Mouse (Mus musculus) right cerebral cortex, postnatal 14 days (tissue): ENCODE measurements around the gene Serinc2.

Experiments
- DNase-seq: peaks from one replicate; pipeline ENCODE4 v3.0.0; 2022

Gene Serinc2

DNA sequence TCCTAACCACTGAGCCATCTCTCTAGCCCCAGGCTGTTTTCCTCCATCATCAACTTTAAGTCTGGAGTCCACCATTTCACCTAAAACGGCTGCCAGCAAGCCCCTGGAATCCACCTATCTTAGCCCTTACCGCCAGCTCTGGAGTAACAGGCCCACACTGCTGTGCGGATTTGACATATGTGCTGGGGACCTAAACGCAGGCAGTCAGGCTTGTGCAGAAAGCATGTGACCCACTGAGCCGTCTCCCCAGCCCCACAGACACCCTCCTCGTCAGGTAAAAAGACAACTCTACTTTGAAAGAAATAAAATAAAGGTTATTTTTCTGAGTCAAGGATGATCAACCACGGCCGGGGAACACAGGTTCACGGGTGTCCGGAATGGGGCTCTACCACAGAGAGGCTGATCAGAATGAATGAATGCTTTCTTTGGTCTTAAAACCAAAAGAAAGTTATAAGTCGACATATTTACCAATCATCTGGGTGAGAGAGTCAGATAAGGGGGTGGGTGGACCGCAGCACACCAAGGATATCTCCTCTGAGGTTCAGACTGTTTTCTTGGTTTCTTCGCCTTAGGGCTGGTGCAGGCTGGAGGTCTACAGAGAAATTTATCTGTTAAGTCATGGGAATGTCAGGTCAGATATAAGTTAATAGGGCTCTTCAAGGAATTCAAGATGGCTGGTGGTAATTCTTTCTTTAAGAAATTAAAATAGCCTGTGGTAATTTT lies 17.4 kb upstream of the Serinc2 start:
- DNase-seq, result no peak

DNA sequence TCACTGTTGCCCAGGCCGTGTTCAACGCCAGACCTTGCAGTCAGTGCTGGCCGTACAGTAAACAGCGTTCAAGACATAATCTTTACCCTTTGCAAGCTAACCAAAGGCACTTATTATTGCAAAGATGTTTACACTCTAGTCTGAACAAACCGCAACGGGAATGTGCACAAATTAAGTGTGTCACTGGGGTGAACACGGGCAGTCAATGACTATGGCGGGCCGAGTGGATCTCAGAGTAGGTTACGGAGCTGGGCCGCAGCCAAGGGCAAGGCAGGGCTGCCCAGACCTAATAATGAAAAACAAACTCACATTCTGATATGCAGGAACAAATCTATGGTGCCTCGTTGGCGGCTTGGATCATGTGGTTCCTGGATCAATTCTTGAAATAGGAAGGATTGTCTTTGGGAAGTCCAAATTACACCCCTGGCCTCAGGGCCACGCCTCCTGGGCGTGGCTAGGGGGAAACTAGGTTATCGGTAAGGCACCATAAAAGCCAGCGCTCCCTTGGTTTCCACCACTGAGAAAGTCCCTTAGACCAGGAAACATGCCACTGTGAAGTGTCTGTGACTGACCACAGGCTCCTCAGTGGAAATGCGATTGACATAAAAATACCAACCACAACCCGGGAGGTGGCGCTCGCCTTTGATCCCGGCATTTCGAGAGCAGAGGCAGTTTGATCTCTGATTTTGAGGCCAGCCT lies 16.2 kb upstream of the Serinc2 start:
- DNase-seq, result no peak

DNA sequence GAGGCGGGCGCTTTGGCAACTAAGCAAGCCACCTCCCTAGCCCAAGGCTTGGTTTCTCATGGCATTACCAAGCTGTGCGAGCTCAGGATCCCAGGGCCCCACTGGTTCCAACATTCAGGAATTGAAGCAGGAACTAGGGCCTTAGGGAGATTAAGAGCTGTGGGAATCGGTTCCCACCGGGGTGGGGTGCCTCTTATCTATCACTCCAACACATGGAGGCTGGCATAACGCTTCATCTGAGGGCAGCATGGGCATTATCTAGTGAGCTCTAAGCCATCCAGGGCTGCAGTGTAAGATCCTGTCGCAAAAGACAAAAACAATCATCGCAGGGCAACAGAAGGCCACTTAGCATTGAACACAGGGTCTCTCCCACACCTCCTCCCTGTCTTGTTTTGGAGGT lies 15.5 kb upstream of the Serinc2 start:
- no peak for DNase-seq

DNA sequence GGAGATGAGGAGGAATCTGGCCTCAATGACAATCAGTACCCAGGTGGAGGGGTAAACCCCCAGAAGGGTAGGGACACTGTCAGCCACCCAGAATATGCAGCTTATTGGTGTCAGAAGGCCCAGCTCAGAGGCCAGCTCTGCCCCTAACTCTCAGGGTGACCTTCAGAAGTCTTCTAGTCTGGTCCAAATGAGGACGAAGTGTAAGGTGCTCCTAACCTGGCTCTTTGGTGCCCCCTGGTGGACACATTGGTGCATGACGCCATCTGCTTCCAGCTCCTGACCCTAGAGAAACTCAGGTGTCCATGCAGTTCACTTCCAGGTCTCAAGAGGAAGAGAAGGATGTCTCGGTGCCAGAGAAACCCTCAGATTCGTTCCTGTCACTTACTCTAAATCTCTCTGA lies 13.3 kb upstream of the Serinc2 start:
- DNase-seq, result peak; percentile 68

DNA sequence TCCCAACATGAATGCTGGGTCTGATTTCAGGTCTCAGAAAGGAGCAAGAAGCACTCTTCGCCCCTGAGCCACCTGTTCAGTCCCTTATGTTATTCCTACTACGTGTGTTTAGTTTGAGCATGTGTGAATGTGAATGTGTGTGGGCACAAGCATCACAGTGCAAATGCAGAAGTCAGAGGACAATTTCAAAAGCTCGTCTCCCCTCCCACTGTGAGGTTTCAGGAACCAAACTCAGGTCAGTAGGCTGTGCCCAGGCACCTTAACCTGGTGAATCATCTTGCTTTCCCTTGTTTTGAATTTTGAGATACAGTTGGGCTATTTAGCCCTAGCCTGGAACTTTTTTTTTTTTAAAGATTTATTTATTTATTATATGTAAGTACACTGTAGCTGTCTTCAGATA lies 10.8 kb upstream of the Serinc2 start:
- no peak for DNase-seq

DNA sequence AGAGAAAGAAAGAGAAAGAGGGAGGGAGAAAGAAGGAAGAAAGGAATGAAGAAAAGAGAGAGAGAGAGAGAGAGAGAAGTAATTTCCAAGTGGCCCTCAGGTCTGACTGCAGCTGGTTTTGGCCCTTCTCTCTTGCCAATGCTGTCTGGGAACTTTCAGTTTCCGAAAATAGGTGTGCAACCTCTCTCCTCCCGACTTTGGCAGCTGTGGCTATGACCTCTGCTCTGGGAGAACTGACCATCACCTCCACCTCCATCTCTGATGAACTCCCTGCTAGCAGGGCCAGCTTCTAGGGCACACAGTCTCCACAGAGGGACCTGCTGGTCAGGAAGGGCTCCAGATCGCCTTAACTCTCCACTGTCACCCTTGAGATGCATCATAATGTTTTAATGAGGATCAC lies 7.5 kb upstream of the Serinc2 start:
- no peak for DNase-seq

DNA sequence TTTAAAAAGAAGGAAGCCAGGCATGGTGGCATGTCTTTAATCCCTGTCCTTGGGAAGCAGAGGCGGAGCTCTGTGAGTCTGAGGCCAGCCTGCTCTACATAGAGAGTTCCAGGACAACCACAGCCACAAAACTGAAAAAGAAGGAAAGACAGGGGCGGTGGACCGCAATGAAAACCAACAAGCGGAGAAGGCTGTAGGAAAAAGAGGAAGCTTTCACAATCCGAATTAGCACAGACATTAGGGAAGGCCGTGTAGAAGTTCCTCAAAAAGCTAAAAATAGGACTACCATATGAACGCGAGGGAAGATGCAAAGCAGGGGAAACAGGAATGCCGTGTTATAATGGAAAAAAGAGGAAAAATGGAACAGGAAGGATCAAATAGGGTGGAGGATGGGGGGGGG lies 4.8 kb upstream of the Serinc2 start:
- no peak for DNase-seq

DNA sequence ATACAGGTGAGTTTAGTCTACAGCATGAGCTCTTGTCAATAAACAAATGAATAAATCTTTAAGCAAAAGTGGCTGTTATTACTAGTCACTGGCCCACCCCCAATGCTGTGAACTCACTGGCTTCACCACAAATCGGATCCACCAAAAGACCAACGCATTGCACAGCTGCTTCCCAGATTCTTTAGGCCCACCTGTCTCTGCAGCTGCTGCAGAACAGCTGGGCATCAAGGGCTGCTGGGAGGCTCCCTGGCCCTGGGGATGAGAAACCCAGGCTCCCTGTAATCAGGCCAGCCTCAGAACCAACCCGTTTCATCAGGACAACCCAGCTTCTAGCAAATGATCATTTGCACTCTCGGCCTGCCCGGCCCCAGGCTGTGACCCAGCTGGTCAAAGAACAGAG lies 3.9 kb upstream of the Serinc2 start:
- no peak for DNase-seq

DNA sequence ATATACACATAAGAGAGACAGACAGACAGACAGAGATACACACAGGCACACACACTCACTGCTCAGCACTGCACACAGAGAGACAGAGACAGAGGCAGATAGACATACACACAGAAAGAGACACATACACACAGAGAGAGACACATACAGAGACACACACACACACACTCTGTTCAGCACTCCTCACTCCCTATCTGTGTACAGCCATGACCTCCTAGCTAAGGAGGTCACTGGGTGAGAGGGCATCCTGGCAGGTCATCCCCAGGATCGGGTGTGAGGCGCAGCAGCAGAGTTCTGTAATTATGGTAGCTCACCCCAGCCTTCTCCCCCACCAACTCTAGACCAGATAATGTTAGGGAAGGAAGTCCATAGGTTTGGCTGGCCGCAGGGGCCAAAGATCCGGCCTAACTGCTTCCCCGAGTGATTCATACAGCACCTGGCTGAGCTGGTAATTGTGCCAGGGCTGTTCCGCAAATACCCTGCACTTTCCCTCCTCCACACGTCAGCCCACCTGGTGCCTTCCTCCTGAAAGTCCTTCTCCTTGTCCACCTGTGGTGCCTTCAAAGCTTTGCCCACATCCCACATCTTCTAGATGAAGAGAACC lies 2.3 kb downstream of the Serinc2 start:
- no peak for DNase-seq

DNA sequence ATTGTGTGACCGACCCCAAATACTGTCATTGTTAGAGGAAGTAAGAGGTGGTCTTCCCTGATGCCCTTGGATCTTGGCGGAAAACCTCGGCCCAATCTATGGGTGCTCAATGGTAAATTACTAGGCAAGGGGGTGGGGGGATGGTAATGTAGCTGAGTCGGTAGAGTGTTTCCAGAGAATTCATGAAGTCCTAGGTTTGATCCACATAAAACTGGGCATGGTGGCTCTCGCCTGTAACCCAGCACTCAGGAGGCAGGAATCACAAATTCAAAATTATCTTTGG lies 3.2 kb downstream of the Serinc2 start:
- no peak for DNase-seq

DNA sequence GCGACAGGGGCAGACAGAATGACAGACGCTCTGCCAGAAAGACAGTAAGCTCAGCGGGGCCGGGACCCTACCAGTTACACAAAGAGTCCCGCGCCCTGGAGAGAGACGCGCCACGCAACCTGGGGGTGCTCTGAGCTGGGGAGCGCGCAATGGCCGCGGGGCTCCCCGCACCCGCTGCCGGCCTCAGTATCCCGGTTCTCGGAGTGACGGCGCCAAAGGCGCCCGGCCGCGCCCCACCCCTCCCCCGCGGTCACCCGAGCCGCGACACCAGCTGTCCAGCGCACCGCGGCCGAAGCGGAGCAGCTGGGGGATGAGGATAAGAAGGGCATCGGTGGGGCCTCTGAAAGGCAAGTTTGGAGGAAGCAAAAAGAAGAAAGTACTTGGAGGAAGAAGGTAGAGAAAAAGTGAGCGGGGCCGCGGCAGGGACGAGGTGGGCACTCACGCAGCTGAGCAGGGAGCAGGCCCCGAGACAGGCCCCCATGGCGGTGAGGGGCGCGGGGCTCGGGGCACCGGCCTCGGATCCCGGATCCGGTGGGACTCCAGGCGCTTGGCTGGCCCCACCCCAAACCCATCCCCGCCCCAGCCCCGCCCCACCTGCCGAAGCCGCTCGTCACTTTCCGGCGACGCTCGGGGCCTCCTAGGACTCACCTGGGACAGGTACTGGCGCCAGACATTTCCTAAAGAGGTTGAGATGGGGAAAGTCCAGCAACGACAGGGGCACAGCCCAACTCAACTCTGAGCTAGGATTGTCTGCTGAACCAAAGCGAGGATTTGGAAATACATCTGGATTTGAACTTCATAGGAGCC lies 3.8 kb downstream of the Serinc2 start:
- no peak for DNase-seq

DNA sequence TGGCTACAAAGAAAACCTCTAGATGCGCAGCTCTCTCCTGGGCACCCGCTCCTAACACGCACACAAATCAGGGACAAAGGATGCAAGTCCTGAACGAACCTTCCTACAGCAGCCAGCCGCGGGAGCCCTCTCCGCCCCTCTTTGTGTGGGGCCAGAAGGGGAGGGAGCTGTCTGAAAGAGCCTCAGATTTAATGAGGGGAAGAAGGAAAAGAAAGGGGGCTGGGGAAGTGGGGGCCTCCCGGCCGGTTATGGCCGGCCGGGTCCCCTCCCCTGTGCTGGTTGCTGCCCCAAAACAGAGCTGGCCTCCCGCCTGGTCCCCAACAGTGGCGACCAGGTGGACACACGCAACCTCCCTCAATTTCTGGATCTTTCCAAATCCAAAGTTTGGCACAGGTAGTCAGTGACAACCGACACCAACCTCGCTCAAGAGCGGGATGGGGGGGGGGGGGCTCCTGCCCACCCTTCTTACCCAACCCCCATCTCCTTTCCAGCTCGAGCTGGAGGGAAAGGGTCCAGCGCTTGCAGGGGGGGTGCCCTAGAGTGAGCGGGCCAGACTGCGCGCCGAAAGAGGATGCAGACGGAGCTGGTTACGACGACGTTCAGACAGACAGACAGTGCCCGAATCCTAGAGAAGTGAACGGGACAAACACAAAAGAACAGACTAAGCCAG lies 4.5 kb downstream of the Serinc2 start:
- no peak for DNase-seq

DNA sequence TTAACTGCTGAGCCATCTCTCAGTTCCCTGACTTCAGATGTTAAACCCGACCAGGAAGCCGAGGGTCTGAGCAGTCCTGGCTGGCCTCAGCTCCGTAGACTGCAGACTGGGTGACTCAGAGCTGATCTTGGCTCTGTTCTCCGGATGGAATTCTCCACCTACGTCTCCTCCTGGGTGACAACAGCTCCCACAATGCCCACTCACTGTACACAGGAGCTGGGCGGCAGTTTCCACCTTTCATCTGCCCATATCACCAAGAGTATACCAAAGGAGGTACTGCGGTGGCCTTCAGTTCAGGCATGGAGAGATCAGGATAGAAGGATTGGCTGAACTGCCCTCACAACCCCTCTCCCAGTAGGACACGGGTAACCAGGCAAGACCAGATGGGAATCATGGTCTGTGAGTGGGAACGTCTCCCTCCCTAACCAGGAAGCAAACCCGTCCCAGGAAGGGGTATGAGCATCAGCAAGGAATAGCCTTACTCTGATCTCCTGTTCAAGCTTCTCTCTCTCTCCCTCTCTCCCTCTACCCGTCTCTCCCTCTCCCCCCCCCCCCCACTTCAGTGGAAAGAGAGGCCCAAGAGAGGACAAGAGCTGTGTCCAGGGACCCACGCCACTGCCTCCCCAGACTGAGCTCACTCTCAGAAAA lies 5.2 kb downstream of the Serinc2 start:
- DNase-seq, result peak; percentile 19

DNA sequence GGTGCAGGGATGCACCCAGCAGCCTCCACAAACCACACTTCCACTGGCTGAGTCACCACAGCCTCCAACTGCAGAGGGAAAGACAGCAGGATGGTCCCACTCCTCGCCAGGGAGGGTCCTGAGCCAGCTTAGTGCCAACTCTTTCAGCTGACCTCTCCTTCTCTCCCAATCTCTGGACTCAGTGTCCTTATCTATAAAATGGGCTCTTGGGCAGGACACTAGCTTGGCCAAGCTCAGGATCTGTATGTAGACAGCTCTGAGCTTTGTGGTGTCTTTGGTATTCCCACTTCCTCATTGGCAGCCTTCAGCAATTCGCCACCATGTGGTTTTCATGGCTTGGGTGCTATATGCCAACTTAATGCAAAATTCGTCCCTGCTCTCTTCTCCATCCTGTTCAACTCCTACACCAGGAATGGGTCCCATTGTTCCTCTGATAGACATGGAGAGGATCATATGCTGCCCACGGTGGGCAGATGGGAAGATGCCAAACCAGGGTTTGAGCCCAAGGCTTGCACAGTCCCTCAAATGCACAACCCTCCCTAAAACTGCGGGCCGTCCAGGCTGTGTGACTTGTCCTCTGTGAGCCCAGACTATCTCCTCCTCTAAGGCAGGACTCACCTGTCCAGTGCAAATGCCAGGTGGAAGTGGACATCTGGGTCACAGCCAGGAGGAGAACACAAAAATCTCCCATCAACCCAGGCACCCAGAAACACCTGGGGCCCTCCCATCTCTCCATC lies 8.2 kb downstream of the Serinc2 start:
- DNase-seq, result no peak

DNA sequence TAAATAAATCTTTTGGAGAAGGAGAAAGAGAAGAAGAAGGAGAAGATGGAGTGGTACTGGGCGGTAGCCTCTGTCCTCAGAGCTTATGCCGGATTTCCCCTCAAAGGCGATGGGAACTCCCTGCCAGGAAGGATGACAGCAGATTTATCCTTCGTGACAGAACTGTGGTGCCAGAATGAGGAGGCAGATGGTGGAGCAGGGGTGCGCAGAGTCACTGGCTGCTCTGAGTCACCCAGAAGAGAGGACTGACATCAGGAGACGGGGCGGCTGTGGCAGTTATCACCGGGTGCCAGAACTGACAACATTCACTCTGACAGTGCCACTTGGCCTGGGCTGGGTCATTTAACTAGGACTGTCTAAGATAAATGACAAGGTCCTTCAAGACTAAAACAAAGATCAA lies 8.9 kb downstream of the Serinc2 start:
- peak; percentile 55 for DNase-seq

DNA sequence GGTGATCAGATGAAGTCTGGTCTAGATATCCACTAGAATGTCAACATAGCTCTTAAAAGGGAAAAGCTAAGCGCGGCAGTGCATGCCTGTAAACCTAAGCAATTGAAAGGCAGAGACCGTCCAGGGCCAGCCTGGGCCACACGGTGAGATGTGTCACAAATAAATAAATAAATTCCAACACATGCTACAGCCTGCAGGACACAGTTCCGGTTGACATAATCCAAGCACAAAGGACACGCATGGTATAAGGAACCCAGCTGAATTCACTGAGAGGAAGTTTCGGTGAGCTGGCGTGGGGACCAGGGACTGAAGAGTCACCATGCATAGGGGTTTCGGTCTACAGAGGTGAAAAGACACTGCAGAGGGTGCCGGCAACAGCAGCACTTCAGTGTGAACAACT lies 10.3 kb downstream of the Serinc2 start:
- no peak for DNase-seq

DNA sequence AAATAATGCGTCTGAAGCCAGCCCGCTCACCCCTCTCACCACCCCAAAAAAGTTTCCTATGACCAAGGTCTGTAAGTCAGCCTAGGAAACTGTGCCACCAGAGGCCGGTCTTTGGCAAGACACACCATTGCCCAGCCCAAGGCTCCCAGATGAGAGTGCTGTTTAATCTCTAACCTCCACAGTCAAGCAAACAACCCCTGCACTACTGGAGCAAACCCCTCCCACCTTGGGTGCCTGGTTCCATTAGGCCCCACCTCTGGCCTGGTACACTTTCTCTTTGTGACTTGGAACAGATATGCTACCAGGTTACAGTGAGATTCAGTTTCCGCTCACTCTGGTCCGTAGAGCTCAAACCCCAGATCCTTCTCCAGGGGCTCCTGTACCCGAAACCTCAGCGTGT lies 11.9 kb downstream of the Serinc2 start:
- DNase-seq, result no peak

DNA sequence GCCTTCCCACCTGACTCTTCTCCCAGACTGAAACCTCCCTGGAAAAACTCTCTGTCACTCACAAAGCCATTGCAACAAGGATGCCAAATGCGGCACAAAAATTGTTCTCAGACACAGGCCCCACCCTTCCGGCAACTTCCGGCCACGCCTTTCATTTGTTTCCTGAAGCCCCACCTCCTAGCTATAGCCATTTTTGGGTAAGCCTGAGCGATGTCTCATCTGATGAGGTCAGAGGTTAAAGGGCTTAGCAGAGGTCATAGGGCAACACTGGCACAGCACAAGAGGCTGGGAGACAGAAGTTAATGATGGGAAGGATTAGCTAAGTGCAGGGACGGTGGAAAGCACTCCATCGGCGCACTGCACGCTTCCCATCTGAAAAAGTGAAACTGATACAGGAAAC lies 12.4 kb downstream of the Serinc2 start:
- DNase-seq, result no peak

DNA sequence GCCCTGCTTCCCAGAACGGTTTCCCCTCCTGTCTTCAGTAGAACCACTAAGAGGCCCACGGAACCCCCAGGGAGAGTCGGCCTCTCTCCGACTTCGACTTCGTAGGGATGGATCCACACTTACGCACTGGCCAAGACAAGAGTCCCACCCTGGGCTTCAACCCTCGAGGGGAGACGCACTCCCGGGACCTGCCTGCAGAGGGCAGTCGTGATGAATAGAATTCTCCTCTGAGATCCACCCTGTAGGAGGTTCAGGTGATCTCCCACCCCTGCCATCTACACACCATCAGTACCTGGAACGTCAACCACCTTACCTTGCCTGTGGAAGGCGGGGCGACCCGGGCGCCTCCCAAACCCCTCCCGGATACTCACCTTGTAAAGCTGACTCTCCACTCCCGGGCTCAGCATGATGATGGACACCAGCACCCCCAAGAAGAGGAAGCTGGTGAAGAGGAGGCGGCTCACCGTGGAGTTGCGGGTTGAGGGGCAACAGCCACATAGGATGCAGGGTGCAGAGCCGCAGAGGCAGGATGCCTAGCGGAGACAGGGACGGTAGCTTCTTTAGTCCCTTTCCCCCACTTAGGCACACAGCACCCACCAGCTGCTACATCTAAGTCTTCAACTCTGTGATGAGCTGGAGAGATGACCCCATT lies 14.2 kb downstream of the Serinc2 start:
- DNase-seq, result peak; percentile 67

DNA sequence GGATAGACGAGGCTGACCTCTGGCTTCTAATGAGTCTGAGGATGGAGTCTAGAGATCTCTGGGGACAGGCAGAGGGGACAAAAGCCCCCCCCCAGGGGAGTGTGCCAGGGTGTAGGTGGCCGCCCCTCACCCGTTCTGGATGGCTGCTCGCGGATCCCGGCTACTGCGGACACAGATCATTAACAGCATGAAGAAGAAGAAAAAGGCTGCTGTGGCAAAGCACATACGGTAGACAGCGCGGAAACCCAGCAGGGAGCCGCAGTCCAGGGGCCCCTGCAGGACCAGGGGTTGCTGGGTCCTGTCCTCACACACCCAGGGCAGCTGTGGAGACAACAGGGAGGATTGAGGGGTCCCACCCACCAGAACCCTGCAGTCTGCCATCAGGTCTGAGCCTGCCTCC lies 14.9 kb downstream of the Serinc2 start:
- no peak for DNase-seq

DNA sequence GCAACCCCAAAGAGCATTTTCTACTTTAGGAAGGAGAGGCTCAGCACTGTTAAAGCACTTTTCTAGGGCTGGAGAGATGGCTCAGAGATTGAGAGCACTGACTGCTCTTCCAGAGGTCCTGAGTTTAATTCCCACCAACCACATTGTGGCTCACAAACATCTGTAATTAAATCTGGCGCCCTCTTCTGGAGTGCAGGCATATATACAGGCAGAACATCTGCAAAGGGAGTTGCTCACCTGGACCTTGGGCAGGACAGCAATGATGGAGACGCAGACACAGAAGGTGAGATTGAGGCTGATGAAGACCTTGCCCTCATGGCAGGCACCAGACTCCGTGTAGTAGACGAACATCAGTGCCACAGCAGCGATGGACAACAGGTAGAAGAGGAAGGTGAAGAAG lies 18.6 kb downstream of the Serinc2 start:
- DNase-seq, result no peak
